Mouse (Mus musculus) C2C12 (cell line): ENCODE data around the gene Bricd5. TPM values are rescaled to one million over a fixed set of nuclear protein-coding genes. Genes with fewer than 3 reads are reported as not detected.

Experiments
- H3K27me3 ChIP-seq: one replicate; pipeline ENCODE4 v1.6.1; 2011; ENCODE audit not compliant: control insufficient read depth, insufficient read depth, insufficient read length
- H3K36me3 ChIP-seq: one replicate; pipeline ENCODE4 v1.6.1; 2011; ENCODE audit not compliant: control insufficient read depth, insufficient read depth
- H3K4me3 ChIP-seq: one replicate; pipeline ENCODE4 v1.5.1; 2011; ENCODE audit warnings: mild to moderate bottlenecking, control low read depth; ENCODE audit not compliant: poor library complexity, insufficient read depth, severe bottlenecking
- H3K79me2 ChIP-seq: one replicate; pipeline ENCODE4 v1.6.1; 2011; ENCODE audit not compliant: control insufficient read depth, insufficient read depth
- H3K79me3 ChIP-seq: one replicate; pipeline ENCODE4 v1.6.1; 2011; ENCODE audit warnings: low read depth, control low read depth
- H3ac ChIP-seq: one replicate; pipeline ENCODE3; 2011; ENCODE audit warnings: low read depth; ENCODE audit not compliant: control insufficient read depth, insufficient read length
- CEBPB ChIP-seq: IDR thresholded peaks from one replicate; pipeline ENCODE4 v1.6.1; 2011; ENCODE audit warnings: low read depth, mild to moderate bottlenecking, control low read depth, moderate library complexity
- CTCF ChIP-seq: IDR thresholded peaks from one replicate; pipeline ENCODE4 v1.5.1; 2011; ENCODE audit not compliant: control insufficient read depth, insufficient read depth, insufficient read length
- FOSL1 ChIP-seq: IDR thresholded peaks from one replicate; pipeline ENCODE4 v1.8.0; 2011; ENCODE audit warnings: mild to moderate bottlenecking, low read length; ENCODE audit not compliant: poor library complexity, insufficient read depth, severe bottlenecking
- MAX ChIP-seq: IDR thresholded peaks from one replicate; pipeline ENCODE4 v1.6.1; 2011; ENCODE audit warnings: mild to moderate bottlenecking, control low read depth
- MYOD1 ChIP-seq: IDR thresholded peaks from one replicate; pipeline ENCODE4 v1.6.1; 2011; ENCODE audit warnings: low read depth; ENCODE audit not compliant: control insufficient read depth, insufficient read length
- MYOG ChIP-seq: IDR thresholded peaks from one replicate; pipeline ENCODE4 v1.6.1; 2011; ENCODE audit not compliant: control insufficient read depth, insufficient read length; ENCODE audit errors: extremely low read depth
- USF1 ChIP-seq: IDR thresholded peaks from one replicate; pipeline ENCODE4 v1.6.1; 2011; ENCODE audit warnings: low read depth, mild to moderate bottlenecking, control low read depth, moderate library complexity
- polyA plus RNA-seq: library from polyadenylated mRNA; unstranded; fragments of >200 nt; fragmentation: generic; extraction: Trizol; gene quantifications from one replicate; pipeline ENCODE4 v1.2.1, GENCODE M21; 2012; ENCODE audit warnings: missing spikeins

The Bricd5 gene
- polyA plus RNA-seq, 1 experiment = 0.06 TPM

DNA sequence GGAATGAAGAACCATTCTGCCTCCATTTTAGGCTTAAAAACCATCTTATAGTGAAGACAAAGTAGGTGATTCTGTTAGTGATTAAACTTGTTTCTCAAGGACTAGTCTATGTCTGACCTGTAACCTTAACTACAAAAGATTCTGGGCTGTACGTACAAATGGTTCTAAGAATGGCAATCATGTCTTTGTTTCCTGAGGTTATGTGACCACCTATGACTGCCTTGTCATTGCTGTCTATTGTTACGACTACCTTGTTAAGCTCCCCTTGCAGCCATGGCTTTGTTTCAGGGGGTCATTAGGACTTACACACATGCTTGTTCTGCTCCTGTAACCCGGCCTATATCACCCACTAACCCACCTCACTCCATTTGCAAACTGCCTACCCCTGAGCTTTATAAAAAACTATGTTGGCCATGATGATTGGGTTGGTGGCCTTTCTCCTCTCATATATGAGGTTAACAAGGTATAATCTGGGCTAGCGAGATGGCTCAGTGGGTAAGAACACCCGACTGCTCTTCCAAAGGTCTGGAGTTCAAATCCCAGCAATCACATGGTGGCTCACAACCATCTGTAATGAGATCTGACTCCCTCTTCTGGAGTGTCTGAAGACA, 4.9 kb upstream of the Bricd5 start:
- H3K36me3 ChIP-seq = peaks cover 16% of the 10 kb centered on the region
- TF ChIP-seq CTCF (no peak), MYOG (no peak), USF1 (no peak)
- H3K79me2 ChIP-seq = peaks cover 27% of the 10 kb centered on the region
- H3K79me3 ChIP-seq = peaks cover 16% of the 10 kb centered on the region
- no peaks in the 10 kb centered on the region for H3K27me3 ChIP-seq
- no peak overlapping the region for H3ac ChIP-seq
- H3K4me3 ChIP-seq = no peak overlapping the region

DNA sequence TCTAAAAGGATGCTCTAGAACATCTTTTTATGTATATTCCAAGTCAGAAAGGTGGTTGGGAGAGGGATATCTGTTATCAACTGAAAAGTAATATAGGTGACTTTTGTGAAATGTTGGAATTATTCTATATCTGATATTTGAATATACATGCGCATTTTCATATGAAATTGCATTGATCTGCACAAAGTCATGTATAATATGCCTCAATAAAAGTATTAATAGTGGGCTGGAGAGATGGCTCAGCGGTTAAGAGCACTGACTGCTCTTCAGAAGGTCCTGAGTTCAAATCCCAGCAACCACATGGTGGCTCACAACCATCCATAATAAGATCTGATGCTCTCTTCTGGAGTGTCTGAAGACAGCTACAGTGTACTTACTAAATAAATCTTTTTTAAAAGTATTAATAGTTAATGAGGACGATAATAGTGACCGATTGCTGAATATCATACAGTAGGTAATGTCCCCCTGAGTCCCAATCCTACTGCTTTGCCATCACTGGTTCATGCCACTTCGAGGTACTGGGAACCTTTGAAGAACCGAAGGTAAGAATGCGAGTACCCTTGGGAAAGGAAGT, 4.3 kb upstream of the Bricd5 start:
- Histone ChIP-seq H3K36me3 (peaks cover 21% of the 10 kb centered on the region), H3K79me2 (peaks cover 27% of the 10 kb centered on the region), H3K4me3 (peak overlapping the region; percentile 68), H3K27me3 (no peaks in the 10 kb centered on the region), H3ac (peak overlapping the region; percentile 53), H3K79me3 (peaks cover 16% of the 10 kb centered on the region)
- TF ChIP-seq USF1 (no peak), MYOG (no peak)

- Histone ChIP-seq H3K79me3 (peaks cover 16% of the 10 kb centered on the region), H3ac (peak within 1 kb of the TSS; percentile 94), H3K79me2 (peaks cover 27% of the 10 kb centered on the region), H3K27me3 (no peaks in the 10 kb centered on the region), H3K36me3 (peaks cover 27% of the 10 kb centered on the region), H3K4me3 (peak within 1 kb of the TSS; percentile 68)
- TF ChIP-seq CEBPB = no peak
- TF ChIP-seq CTCF = peak; percentile 0
- TF ChIP-seq MAX = peak; percentile 12
Measured at GRCm38 (mm10) chr17:24469910-24470602, 3.6 kb upstream of the Bricd5 start, which contains the start of the genes E4f1 and Pgp. E4f1 (minus strand) TSS chr17:24470313. Pgp (plus strand) TSS chr17:24470392.

- Histone ChIP-seq H3K27me3 (no peaks in the 10 kb centered on the region), H3ac (peak overlapping the region; percentile 94), H3K79me2 (peaks cover 27% of the 10 kb centered on the region), H3K4me3 (peak overlapping the region; percentile 68), H3K79me3 (peaks cover 16% of the 10 kb centered on the region), H3K36me3 (peaks cover 36% of the 10 kb centered on the region)
- TF ChIP-seq MAX (peak; percentile 1), CTCF (no peak)
Measured at GRCm38 (mm10) chr17:24470701-24471527, 2.8 kb upstream of the Bricd5 start.

DNA sequence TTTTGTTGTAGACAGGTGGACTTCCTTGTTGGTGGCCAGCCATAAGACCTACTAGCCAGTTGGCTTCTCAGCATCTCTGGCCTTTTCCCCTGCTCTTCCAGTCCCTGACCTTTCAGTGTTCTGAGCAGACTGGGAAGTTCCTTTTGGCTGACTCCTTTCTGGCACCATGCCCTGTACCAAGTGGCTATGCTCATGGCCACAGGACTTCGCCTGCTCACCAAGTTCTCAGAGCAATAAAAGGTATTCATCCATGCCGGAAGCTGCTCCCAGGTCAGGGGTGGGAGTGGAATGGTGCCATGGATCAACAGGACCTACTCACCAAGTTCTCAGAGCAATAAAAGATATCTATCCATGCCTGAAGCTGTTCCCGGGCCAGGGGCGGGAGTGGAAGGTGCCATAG, 1.2 kb upstream of the Bricd5 start:
- TF ChIP-seq CEBPB (no peak), USF1 (no peak), CTCF (no peak), MAX (no peak), MYOD1 (no peak), MYOG (no peak), FOSL1 (no peak)
- Histone ChIP-seq H3ac (no peak overlapping the region), H3K79me3 (peaks cover 20% of the 10 kb centered on the region), H3K36me3 (peaks cover 47% of the 10 kb centered on the region), H3K79me2 (peaks cover 30% of the 10 kb centered on the region), H3K4me3 (peak overlapping the region; percentile 7), H3K27me3 (no peaks in the 10 kb centered on the region)

DNA sequence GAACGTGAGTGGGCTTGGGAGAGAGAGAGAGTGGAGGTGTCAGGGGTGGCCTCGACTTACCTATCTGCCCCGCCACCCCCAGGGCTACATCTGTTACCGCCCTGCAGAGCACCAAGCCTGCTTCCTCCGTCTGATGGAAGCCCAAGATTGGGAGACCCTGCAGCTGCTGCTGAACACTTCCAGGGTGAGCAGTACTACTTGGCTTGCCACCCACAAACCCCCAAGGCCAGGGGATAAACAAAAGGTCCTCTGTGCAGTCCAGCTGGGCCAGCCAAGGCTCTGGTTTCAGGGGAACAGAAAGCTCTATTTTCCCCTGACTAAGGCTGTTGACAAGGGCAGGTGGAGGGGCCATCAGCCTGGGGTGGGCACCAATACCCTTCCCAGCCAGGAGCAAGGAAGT, 873 bp downstream of the Bricd5 start:
- Histone ChIP-seq H3K79me3 (peaks cover 20% of the 10 kb centered on the region), H3K36me3 (peaks cover 47% of the 10 kb centered on the region), H3ac (no peak overlapping the region), H3K4me3 (no peak overlapping the region), H3K79me2 (peaks cover 40% of the 10 kb centered on the region), H3K27me3 (no peaks in the 10 kb centered on the region)
- TF ChIP-seq FOSL1 = no peak
